Mouse (Mus musculus): ENCODE measurements around the gene Agpat4. TPM values are rescaled to one million over a fixed set of nuclear protein-coding genes. Genes with fewer than 3 reads are reported as not detected.
A peak's percentile ranks its signal among the peaks of the same experiment; 100 is the strongest.

The Agpat4 gene
- polyA plus RNA-seq, 1 experiment = 7.4 TPM

GRCm38 (mm10) chr17:12186341-12186740 is 67.8 kb downstream of the Agpat4 start:
- Histone ChIP-seq H3K4me3 (ENCODE audit: insufficient read depth, low read depth, low read length) (no peak overlapping the region), H3K27ac (ENCODE audit: insufficient read depth, low read depth, low read length) (no peak overlapping the region)
- TF ChIP-seq POLR2A (IDR thresholded peaks at IDR 0.05; ENCODE audit: low read depth, low read length) (no peak), CTCF (conservative IDR thresholded peaks at IDR 0.05; ENCODE audit: insufficient read depth, insufficient read length, low read depth, low read length) (no peak)

GRCm38 (mm10) chr17:12187782-12188181 is 69.3 kb downstream of the Agpat4 start:
- no peak for TF ChIP-seq POLR2A (IDR thresholded peaks at IDR 0.05; ENCODE audit: low read depth, low read length)
- no peak for TF ChIP-seq CTCF (conservative IDR thresholded peaks at IDR 0.05; ENCODE audit: insufficient read depth, insufficient read length, low read depth, low read length)
- DNase-seq = no peak
- H3K27ac ChIP-seq (ENCODE audit: insufficient read depth, low read depth, low read length) = no peak overlapping the region
- WGBS = 30% methylated on average over 1 of the region's 1 CpGs
- no peak overlapping the region for H3K4me3 ChIP-seq (ENCODE audit: insufficient read depth, low read depth, low read length)
- no peaks in the 10 kb centered on the region for H3K27me3 ChIP-seq (replicated peaks; ENCODE audit: control insufficient read depth, insufficient read depth, low read length)
- no peaks in the 10 kb centered on the region for H3K36me3 ChIP-seq (ENCODE audit: control insufficient read depth, insufficient read depth, low read length)
- no peaks in the 10 kb centered on the region for H3K4me1 ChIP-seq (ENCODE audit: control insufficient read depth, insufficient read depth, low read length)

More at GRCm38 (mm10) chr17:12186341-12186740, 67.8 kb downstream of the Agpat4 start:
- Histone ChIP-seq H3K4me1 (ENCODE audit: control insufficient read depth, insufficient read depth, low read length) (no peaks in the 10 kb centered on the region), H3K36me3 (ENCODE audit: control insufficient read depth, insufficient read depth, low read length) (no peaks in the 10 kb centered on the region), H3K27me3 (replicated peaks; ENCODE audit: control insufficient read depth, insufficient read depth, low read length) (no peaks in the 10 kb centered on the region)
- no peak for DNase-seq
- WGBS = 74% methylated on average over 3 of the region's 3 CpGs

- no peaks in the 10 kb centered on the region for H3K36me3 ChIP-seq (ENCODE audit: control insufficient read depth, insufficient read depth, low read length)
- 26% methylated on average over 5 of the region's 5 CpGs for WGBS
- 0 out of 2 replicates have a peak, but pooled peaks cover 5% of the 10 kb centered on the region for H3K4me1 ChIP-seq (ENCODE audit: control insufficient read depth, insufficient read depth, low read length)
- no peak for TF ChIP-seq POLR2A (IDR thresholded peaks at IDR 0.05; ENCODE audit: low read depth, low read length)
- no peaks in the 10 kb centered on the region for H3K27me3 ChIP-seq (replicated peaks; ENCODE audit: control insufficient read depth, insufficient read depth, low read length)
- H3K27ac ChIP-seq (ENCODE audit: insufficient read depth, low read depth, low read length) = peak overlapping the region; percentile 9; the same call in 1 of the 2 replicates
- H3K4me3 ChIP-seq (ENCODE audit: insufficient read depth, low read depth, low read length) = no peak overlapping the region
- peak; percentile 21 for DNase-seq
Observed at GRCm38 (mm10) chr17:12195137-12195536, 76.6 kb downstream of the Agpat4 start.

DNA sequence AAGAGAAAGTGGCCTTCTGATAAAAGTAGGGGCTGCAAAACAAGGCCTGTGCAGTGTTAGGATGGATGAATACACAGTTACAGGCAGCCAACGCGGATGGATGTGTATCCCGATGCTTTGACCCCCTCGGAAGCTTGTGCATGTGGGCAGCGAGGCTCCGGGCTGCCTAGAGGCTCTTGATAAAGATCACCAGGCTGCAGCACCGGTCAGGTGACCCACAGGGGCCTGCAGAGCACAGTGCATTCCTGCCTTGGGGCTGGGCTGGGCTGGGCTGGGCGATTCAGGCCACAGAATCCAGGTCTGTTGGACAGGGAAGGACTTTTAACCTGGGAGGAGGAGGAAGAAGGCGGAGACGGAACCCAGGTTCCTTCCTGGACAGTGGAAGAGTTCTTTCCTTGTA is 77.1 kb downstream of the Agpat4 start:
- TF ChIP-seq POLR2A (IDR thresholded peaks at IDR 0.05; ENCODE audit: low read depth, low read length) (no peak), CTCF (conservative IDR thresholded peaks at IDR 0.05; ENCODE audit: insufficient read depth, insufficient read length, low read depth, low read length) (no peak)
- H3K4me3 ChIP-seq (ENCODE audit: insufficient read depth, low read depth, low read length) = no peak overlapping the region
- no peaks in the 10 kb centered on the region for H3K27me3 ChIP-seq (replicated peaks; ENCODE audit: control insufficient read depth, insufficient read depth, low read length)
- peak overlapping the region; percentile 9; the same call in 1 of the 2 replicates for H3K27ac ChIP-seq (ENCODE audit: insufficient read depth, low read depth, low read length)
- WGBS = 40% methylated on average over 10 of the region's 10 CpGs
- peak; percentile 7 for DNase-seq
- H3K4me1 ChIP-seq (ENCODE audit: control insufficient read depth, insufficient read depth, low read length) = 0 out of 2 replicates have a peak, but pooled peaks cover 5% of the 10 kb centered on the region
- no peaks in the 10 kb centered on the region for H3K36me3 ChIP-seq (ENCODE audit: control insufficient read depth, insufficient read depth, low read length)

DNA sequence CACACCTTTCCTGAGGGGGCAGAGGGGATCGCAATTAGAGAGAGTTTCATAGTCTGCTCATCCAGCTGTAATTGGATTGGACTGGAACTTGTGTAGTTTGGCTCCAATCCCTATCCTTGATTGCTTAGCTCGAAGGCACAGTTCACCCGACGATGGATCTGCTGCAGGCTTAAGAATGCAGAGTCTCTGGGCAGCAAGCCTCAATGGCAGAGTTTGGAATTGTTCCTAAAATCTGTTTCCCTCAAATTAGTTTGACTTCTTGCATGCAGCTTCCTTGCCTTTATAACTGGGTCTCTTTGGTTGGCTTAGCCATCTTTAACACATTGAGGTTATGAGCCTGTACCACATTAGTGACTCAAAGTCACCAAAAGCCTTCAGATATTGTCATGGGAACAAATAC is 81.4 kb downstream of the Agpat4 start:
- 70% methylated on average over 4 of the region's 4 CpGs for WGBS
- TF ChIP-seq POLR2A (IDR thresholded peaks at IDR 0.05; ENCODE audit: low read depth, low read length) (no peak), CTCF (conservative IDR thresholded peaks at IDR 0.05; ENCODE audit: insufficient read depth, insufficient read length, low read depth, low read length) (no peak)
- H3K36me3 ChIP-seq (ENCODE audit: control insufficient read depth, insufficient read depth, low read length) = no peaks in the 10 kb centered on the region
- H3K27me3 ChIP-seq (replicated peaks; ENCODE audit: control insufficient read depth, insufficient read depth, low read length) = no peaks in the 10 kb centered on the region
- no peak overlapping the region for H3K27ac ChIP-seq (ENCODE audit: insufficient read depth, low read depth, low read length)
- DNase-seq = no peak
- 0 out of 2 replicates have a peak, but pooled peaks cover 2% of the 10 kb centered on the region for H3K4me1 ChIP-seq (ENCODE audit: control insufficient read depth, insufficient read depth, low read length)
- H3K4me3 ChIP-seq (ENCODE audit: insufficient read depth, low read depth, low read length) = no peak overlapping the region

DNA sequence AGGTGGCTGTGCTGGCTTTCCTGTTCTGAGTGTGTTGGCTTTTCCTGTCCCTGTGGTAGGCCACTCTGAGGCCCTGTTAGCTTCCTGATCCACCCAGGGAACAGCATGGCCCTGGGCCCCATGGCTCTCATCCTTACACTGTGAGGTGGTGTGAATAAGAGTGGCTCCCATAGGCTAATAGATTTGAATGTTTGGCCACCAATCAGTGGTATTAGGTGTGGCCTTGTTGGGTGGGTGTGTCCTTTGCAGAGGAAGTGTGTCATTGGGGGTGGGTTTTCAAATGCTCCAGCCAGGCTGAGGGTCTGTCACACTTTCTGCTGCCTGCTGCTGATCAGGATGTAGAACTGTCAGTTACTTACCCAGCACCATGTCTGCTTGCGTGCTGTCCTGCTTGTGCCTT is 82.6 kb downstream of the Agpat4 start:
- no peaks in the 10 kb centered on the region for H3K36me3 ChIP-seq (ENCODE audit: control insufficient read depth, insufficient read depth, low read length)
- no peaks in the 10 kb centered on the region for H3K27me3 ChIP-seq (replicated peaks; ENCODE audit: control insufficient read depth, insufficient read depth, low read length)
- no peak overlapping the region for H3K27ac ChIP-seq (ENCODE audit: insufficient read depth, low read depth, low read length)
- H3K4me1 ChIP-seq (ENCODE audit: control insufficient read depth, insufficient read depth, low read length) = no peaks in the 10 kb centered on the region
- no peak for TF ChIP-seq POLR2A (IDR thresholded peaks at IDR 0.05; ENCODE audit: low read depth, low read length)
- TF ChIP-seq CTCF (conservative IDR thresholded peaks at IDR 0.05; ENCODE audit: insufficient read depth, insufficient read length, low read depth, low read length) = no peak
- no peak overlapping the region for H3K4me3 ChIP-seq (ENCODE audit: insufficient read depth, low read depth, low read length)
- DNase-seq = no peak
- 95% methylated on average over 1 of the region's 1 CpGs for WGBS

DNA sequence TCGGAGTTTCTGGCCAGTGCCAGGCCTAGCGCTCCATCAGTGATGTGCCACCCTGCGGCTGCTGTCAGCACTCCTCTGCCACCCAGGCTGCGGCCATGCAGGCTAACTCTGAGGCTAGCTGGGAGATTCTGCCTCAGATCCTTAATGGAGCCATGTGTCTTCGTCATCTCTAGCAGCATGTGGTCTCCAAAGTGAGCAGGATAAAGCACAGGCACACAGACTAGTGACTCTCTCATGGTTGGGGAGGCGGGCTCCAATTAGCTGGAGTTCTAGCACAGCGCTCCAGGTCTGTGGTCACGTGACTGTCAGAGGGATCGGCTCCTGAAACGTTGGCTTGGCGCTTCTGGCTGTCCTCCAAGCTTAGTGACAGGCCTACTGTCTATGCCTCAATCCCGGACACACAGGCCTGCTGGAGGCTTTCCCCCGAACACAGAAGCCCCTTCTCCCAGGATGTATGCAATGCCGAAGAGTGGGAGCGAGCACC is 85.0 kb downstream of the Agpat4 start:
- no peak for TF ChIP-seq POLR2A (IDR thresholded peaks at IDR 0.05; ENCODE audit: low read depth, low read length)
- no peak for TF ChIP-seq CTCF (conservative IDR thresholded peaks at IDR 0.05; ENCODE audit: insufficient read depth, insufficient read length, low read depth, low read length)
- Histone ChIP-seq H3K4me3 (ENCODE audit: insufficient read depth, low read depth, low read length) (no peak overlapping the region), H3K27me3 (replicated peaks; ENCODE audit: control insufficient read depth, insufficient read depth, low read length) (no peaks in the 10 kb centered on the region), H3K4me1 (ENCODE audit: control insufficient read depth, insufficient read depth, low read length) (no peaks in the 10 kb centered on the region), H3K36me3 (ENCODE audit: control insufficient read depth, insufficient read depth, low read length) (no peaks in the 10 kb centered on the region), H3K27ac (ENCODE audit: insufficient read depth, low read depth, low read length) (no peak overlapping the region)
- 71% methylated on average over 15 of the region's 15 CpGs for whole genome bisulfite sequencing
- DNase-seq = no peak

Data from kidney, adult 2 months (tissue).